Mouse (Mus musculus) stomach, embryonic 14.5 days (tissue): ENCODE results near the gene Il18rap. TPM values are rescaled to one million over a fixed set of nuclear protein-coding genes. Genes with fewer than 3 reads are reported as not detected.

ENCODE experiments used
- ATAC-seq: fragments of 200-750 bp; cut with Nextera tagmentation; 2 replicates; pipeline ENCODE4 v1.8.0; 2017; ENCODE audit warnings: low read depth, moderate TSS enrichment; ENCODE audit not compliant: insufficient number of reproducible peaks, insufficient read depth, low FRiP score
- H3K27ac ChIP-seq: fragments of 300-500 bp; sonication (generic); 2 replicates; pipeline ENCODE4 v1.5.1; 2014; ENCODE audit warnings: mild to moderate bottlenecking, low read length, moderate library complexity, mixed read lengths
- H3K27me3 ChIP-seq: fragments of 300-500 bp; sonication (generic); 2 replicates; pipeline ENCODE4 v1.6.1; 2014; ENCODE audit warnings: low read length, control low read depth, mixed read lengths; ENCODE audit not compliant: control insufficient read depth, insufficient read depth
- H3K36me3 ChIP-seq: fragments of 300-500 bp; sonication (generic); 2 replicates; pipeline ENCODE4 v1.6.1; 2014; ENCODE audit warnings: mild to moderate bottlenecking, control low read depth, low read length, moderate library complexity, mixed read lengths; ENCODE audit not compliant: control insufficient read depth, insufficient read depth
- H3K4me1 ChIP-seq: fragments of 300-500 bp; sonication (generic); 2 replicates; pipeline ENCODE4 v1.6.1; 2014; ENCODE audit warnings: low read length, control low read depth, mixed read lengths; ENCODE audit not compliant: control insufficient read depth, insufficient read depth
- H3K4me2 ChIP-seq: fragments of 300-500 bp; sonication (generic); replicated peaks from 2 replicates; pipeline ENCODE4 v1.6.1; 2014; ENCODE audit warnings: low read depth, low read length, control low read depth
- H3K4me3 ChIP-seq: fragments of 300-500 bp; sonication (generic); 2 replicates; pipeline ENCODE4 v1.5.1; 2014; ENCODE audit warnings: low read depth, low read length, control low read depth
- H3K9ac ChIP-seq: fragments of 300-500 bp; sonication (generic); replicated peaks from 2 replicates; pipeline ENCODE4 v1.6.1; 2014; ENCODE audit warnings: low read depth, mild to moderate bottlenecking, control low read depth, low read length, moderate library complexity, mixed read lengths
- H3K9me3 ChIP-seq: fragments of 300-500 bp; sonication (generic); 2 replicates; pipeline ENCODE4 v1.6.1; 2016; ENCODE audit warnings: low read depth, low read length, control low read depth; ENCODE audit not compliant: control insufficient read depth
- WGBS: fragments of 180-500 bp; shearing (Covaris S2); extraction: QIAGEN DNeasy Blood & Tissue Kit; methylation state at CpG from one replicate; pipeline ENCODE4 v1.1.7; 2014; 5-methylcytosine and 5-hydroxymethylcytosine counted together
- polyA plus RNA-seq: library from polyadenylated mRNA; unstranded; fragments of >200 nt; fragmentation: Nextera tagmentation; extraction: Ambion mirVana; gene quantifications from 2 replicates; pipeline ENCODE4 v1.2.1, GENCODE M21; 2014

The Il18rap gene
- polyA plus RNA-seq, 1 experiment from 2014 or later = 0.43 TPM

GRCm38 (mm10) chr1:40475697-40476096, 39.5 kb upstream of the Il18rap start:
- Histone ChIP-seq H3K27ac (no peak overlapping the region), H3K4me1 (no peaks in the 10 kb centered on the region), H3K4me2 (no peak overlapping the region), H3K36me3 (no peaks in the 10 kb centered on the region), H3K27me3 (no peaks in the 10 kb centered on the region), H3K9ac (no peak overlapping the region), H3K4me3 (no peak overlapping the region), H3K9me3 (no peaks in the 10 kb centered on the region)
- ATAC-seq = no peak
- 48% methylated on average over 3 of the region's 3 CpGs for WGBS

- Histone ChIP-seq H3K9me3 (no peaks in the 10 kb centered on the region), H3K27me3 (no peaks in the 10 kb centered on the region), H3K27ac (no peak overlapping the region), H3K36me3 (no peaks in the 10 kb centered on the region), H3K4me2 (no peak overlapping the region), H3K9ac (no peak overlapping the region), H3K4me3 (no peak overlapping the region), H3K4me1 (no peaks in the 10 kb centered on the region)
- ATAC-seq = no peak
- WGBS = 63% methylated on average over 4 of the region's 4 CpGs
These were observed 38.4 kb upstream of the Il18rap start for GRCm38 (mm10) chr1:40476756-40477155.

GRCm38 (mm10) chr1:40479505-40479923, 35.6 kb upstream of the Il18rap start:
- Histone ChIP-seq H3K9ac (no peak overlapping the region), H3K27me3 (no peaks in the 10 kb centered on the region), H3K9me3 (no peaks in the 10 kb centered on the region), H3K4me1 (no peaks in the 10 kb centered on the region), H3K27ac (no peak overlapping the region), H3K4me3 (no peak overlapping the region), H3K4me2 (no peak overlapping the region), H3K36me3 (no peaks in the 10 kb centered on the region)
- WGBS = 66% methylated on average over 6 of the region's 6 CpGs
- ATAC-seq = no peak

GRCm38 (mm10) chr1:40494594-40494993, 20.6 kb upstream of the Il18rap start:
- Histone ChIP-seq H3K4me3 (no peak overlapping the region), H3K36me3 (no peaks in the 10 kb centered on the region), H3K27me3 (no peaks in the 10 kb centered on the region), H3K27ac (no peak overlapping the region), H3K4me2 (no peak overlapping the region), H3K9ac (no peak overlapping the region), H3K9me3 (no peaks in the 10 kb centered on the region), H3K4me1 (no peaks in the 10 kb centered on the region)
- WGBS = 77% methylated on average over 4 of the region's 4 CpGs
- ATAC-seq = no peak

- H3K4me2 ChIP-seq = no peak overlapping the region
- no peaks in the 10 kb centered on the region for H3K4me1 ChIP-seq
- ATAC-seq = no peak
- no peaks in the 10 kb centered on the region for H3K36me3 ChIP-seq
- H3K9ac ChIP-seq = no peak overlapping the region
- 87% methylated on average over 1 of the region's 1 CpGs for WGBS
- H3K27me3 ChIP-seq = no peaks in the 10 kb centered on the region
- H3K4me3 ChIP-seq = no peak overlapping the region
- no peak overlapping the region for H3K27ac ChIP-seq
- H3K9me3 ChIP-seq = no peaks in the 10 kb centered on the region
These were observed 15.5 kb upstream of the Il18rap start for GRCm38 (mm10) chr1:40499708-40500107.

- Histone ChIP-seq H3K4me2 (no peak overlapping the region), H3K27ac (no peak overlapping the region), H3K9me3 (no peaks in the 10 kb centered on the region), H3K27me3 (no peaks in the 10 kb centered on the region), H3K9ac (no peak overlapping the region), H3K36me3 (no peaks in the 10 kb centered on the region), H3K4me3 (no peak overlapping the region), H3K4me1 (no peaks in the 10 kb centered on the region)
- ATAC-seq = no peak
- 80% methylated on average over 4 of the region's 4 CpGs for WGBS
These were observed 14.0 kb upstream of the Il18rap start for GRCm38 (mm10) chr1:40501126-40501525.

GRCm38 (mm10) chr1:40501546-40502398, 13.4 kb upstream of the Il18rap start:
- H3K4me3 ChIP-seq = no peak overlapping the region
- no peaks in the 10 kb centered on the region for H3K36me3 ChIP-seq
- no peak overlapping the region for H3K4me2 ChIP-seq
- no peak overlapping the region for H3K27ac ChIP-seq
- no peaks in the 10 kb centered on the region for H3K9me3 ChIP-seq
- no peak overlapping the region for H3K9ac ChIP-seq
- no peak for ATAC-seq
- H3K4me1 ChIP-seq = no peaks in the 10 kb centered on the region
- 84% methylated on average over 11 of the region's 11 CpGs for WGBS
- H3K27me3 ChIP-seq = no peaks in the 10 kb centered on the region

GRCm38 (mm10) chr1:40504548-40504947, 10.6 kb upstream of the Il18rap start:
- Histone ChIP-seq H3K9ac (no peak overlapping the region), H3K4me2 (no peak overlapping the region), H3K27me3 (no peaks in the 10 kb centered on the region), H3K4me3 (no peak overlapping the region), H3K27ac (no peak overlapping the region), H3K36me3 (no peaks in the 10 kb centered on the region), H3K9me3 (no peaks in the 10 kb centered on the region), H3K4me1 (no peaks in the 10 kb centered on the region)
- WGBS = 69% methylated on average over 5 of the region's 5 CpGs
- ATAC-seq = no peak

GRCm38 (mm10) chr1:40516364-40516763, 1.2 kb downstream of the Il18rap start:
- no peak overlapping the region for H3K4me2 ChIP-seq
- H3K9ac ChIP-seq = no peak overlapping the region
- ATAC-seq = no peak
- no peaks in the 10 kb centered on the region for H3K4me1 ChIP-seq
- no peaks in the 10 kb centered on the region for H3K9me3 ChIP-seq
- no peak overlapping the region for H3K4me3 ChIP-seq
- H3K27me3 ChIP-seq = no peaks in the 10 kb centered on the region
- H3K27ac ChIP-seq = no peak overlapping the region
- H3K36me3 ChIP-seq = no peaks in the 10 kb centered on the region
- 88% methylated on average over 6 of the region's 6 CpGs for WGBS
